Mouse (Mus musculus): ENCODE measurements at regions not wholly inside any gene's neighbourhood (a gene's known extent, or its start where the extent isn't known, plus 50 kb on each side); places are given as distances from the start of the nearest gene placed in this dataset.

DNA sequence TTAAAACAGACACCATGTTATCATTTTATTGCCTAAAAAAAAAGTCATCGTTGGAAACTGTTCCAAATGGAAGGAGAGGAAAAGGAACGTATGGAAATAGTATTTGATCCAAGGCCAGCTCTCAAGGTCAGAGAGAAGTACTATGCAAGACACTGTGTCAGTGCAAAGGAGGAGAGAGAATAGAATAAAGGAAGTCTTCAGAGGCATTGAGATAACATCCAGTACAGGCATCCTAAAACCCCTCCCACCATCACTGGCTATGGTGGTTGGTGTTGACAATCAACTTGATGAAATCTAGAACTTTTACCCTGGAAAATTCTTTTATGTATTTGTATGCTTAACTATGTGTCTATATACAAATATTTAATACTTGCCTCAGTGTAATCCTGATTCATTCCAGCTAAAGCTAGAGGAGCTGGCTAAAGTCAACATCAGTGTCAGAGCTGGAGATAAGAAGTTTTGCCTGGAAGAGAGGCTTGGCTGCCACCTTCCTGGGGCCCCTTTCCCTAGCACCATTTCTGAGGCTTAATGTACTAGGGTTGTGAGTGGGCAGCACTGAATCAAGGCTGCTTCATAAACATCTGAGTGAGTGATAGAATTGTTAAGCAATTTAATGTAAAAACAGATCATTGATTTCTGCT lies 104.1 kb upstream of the Tmtc1 start:
- TF ChIP-seq CTCF (IDR thresholded peaks at IDR 0.05; ENCODE audit: insufficient read depth, low read length) (no peak), POLR2A (IDR thresholded peaks at IDR 0.05; ENCODE audit: borderline replicate concordance, extremely low read depth, low read depth, low read length) (no peak)

All from lung, adult 2 months (tissue).